Mouse (Mus musculus) ES-E14 (cell line): ENCODE results near the gene Zfp422. TPM values are rescaled to one million over a fixed set of nuclear protein-coding genes. Genes with fewer than 3 reads are reported as not detected.

ENCODE experiments used
- DNase-seq: peaks from one replicate; pipeline ENCODE4 v3.0.0-alpha.2; 2013; ENCODE audit warnings: low read depth, low spot score
- H3K27ac ChIP-seq: 2 replicates; pipeline ENCODE4 v1.5.1; 2012; ENCODE audit warnings: low read depth, mild to moderate bottlenecking, low read length, moderate library complexity, mixed read lengths; ENCODE audit not compliant: poor library complexity, insufficient read depth, severe bottlenecking
- H3K36me3 ChIP-seq: 2 replicates; pipeline ENCODE4 v1.6.1; 2012; ENCODE audit warnings: mild to moderate bottlenecking, low read length, moderate library complexity, mixed read lengths; ENCODE audit not compliant: control insufficient read depth, poor library complexity, insufficient read depth, severe bottlenecking
- H3K4me1 ChIP-seq, 2 experiments: fragments of 150-350 bp in 1 of 2; sonication (generic) in 1 of 2; 2 replicates each; pipeline ENCODE4 v1.6.1; 2012; ENCODE audit warnings: low read length in 2 of 2, mild to moderate bottlenecking in 1 of 2, mixed read lengths in 1 of 2; ENCODE audit not compliant: control insufficient read depth in 2 of 2, insufficient read depth in 2 of 2, poor library complexity in 1 of 2
- H3K4me3 ChIP-seq, 2 experiments: fragments of 150-350 bp in 1 of 2; sonication (generic) in 1 of 2; 2 replicates each; pipeline ENCODE4 v1.5.1; 2012; ENCODE audit warnings: low read length in 2 of 2, low read depth in 1 of 2, mild to moderate bottlenecking in 1 of 2, mixed read lengths in 1 of 2; ENCODE audit not compliant: insufficient read depth in 1 of 2, poor library complexity in 1 of 2, severe bottlenecking in 1 of 2
- H3K9ac ChIP-seq: 2 replicates; pipeline ENCODE4 v1.6.1; 2012; ENCODE audit warnings: low read depth, mild to moderate bottlenecking, low read length, mixed read lengths; ENCODE audit not compliant: poor library complexity, insufficient read depth, severe bottlenecking
- H3K9me3 ChIP-seq: fragments of 150-350 bp; sonication (generic); 2 replicates; pipeline ENCODE4 v1.6.1; 2012; ENCODE audit warnings: low read depth, mild to moderate bottlenecking, low read length; ENCODE audit not compliant: control insufficient read depth, insufficient read depth
- CHD2 ChIP-seq: IDR thresholded peaks from 2 replicates; pipeline ENCODE4 v1.6.1; 2014; ENCODE audit warnings: mild to moderate bottlenecking, low read depth, low read length, inconsistent platforms
- HCFC1 ChIP-seq: IDR thresholded peaks from 2 replicates; pipeline ENCODE4 v1.6.1; 2012; ENCODE audit warnings: low read length, inconsistent platforms, borderline replicate concordance; ENCODE audit not compliant: insufficient read depth
- MAFK ChIP-seq: IDR thresholded peaks from 2 replicates; pipeline ENCODE4 v1.6.1; 2014; ENCODE audit warnings: mild to moderate bottlenecking, low read depth, low read length, inconsistent platforms; ENCODE audit not compliant: insufficient read depth
- ZC3H11A ChIP-seq: IDR thresholded peaks from 2 replicates; pipeline ENCODE4 v1.6.1; 2012; ENCODE audit warnings: low read depth, mild to moderate bottlenecking, inconsistent platforms, low read length, borderline replicate concordance
- ZNF384 ChIP-seq: IDR thresholded peaks from 2 replicates; pipeline ENCODE4 v1.6.1; 2012; ENCODE audit warnings: low read depth, low read length, inconsistent platforms
- in situ Hi-C, 2 experiments: fragments of 600-800 bp; cut with MboI; formaldehyde crosslinking; loops; one replicate each; pipeline ENCODE4 v1.15.1; 2025; ENCODE audit warnings: low sequenced_read_pairs in 2 of 2, inconsistent platforms in 1 of 2; ENCODE audit not compliant: unreplicated experiment in 2 of 2
- total RNA-seq: library from RNA; depleted of rRNA; stranded (reverse); fragments of 300-350 nt; gene quantifications from 2 replicates; pipeline ENCODE4 v1.2.3, GENCODE M21; 2012

Gene Zfp422
- total RNA-seq, 1 experiment = 7.0 TPM

GRCm38 (mm10) chr6:116673471-116674282 lies 44.9 kb upstream of the Zfp422 start, which contains the start of gene Rassf4:
TSS of gene Rassf4 (minus strand) at chr6:116673952.
- TF ChIP-seq ZC3H11A (no peak), CHD2 (no peak), ZNF384 (no peak), HCFC1 (no peak), MAFK (no peak)
- H3K9ac ChIP-seq = 0 out of 2 replicates have a peak within 1 kb of the TSS, but pooled peaks have one; percentile 36
- no peak within 1 kb of the TSS for H3K27ac ChIP-seq
- in situ Hi-C loops = no loop called here
- peak within 1 kb of the TSS; percentile 76 for H3K4me3 ChIP-seq
- peak; percentile 77 for DNase-seq
- H3K4me1 ChIP-seq = peaks cover 0 to 14% of the 10 kb centered on the region in 2 experiments; a peak in 2 of 4 replicates
- H3K36me3 ChIP-seq = no peaks in the 10 kb centered on the region
- H3K9me3 ChIP-seq = no peaks in the 10 kb centered on the region

DNA sequence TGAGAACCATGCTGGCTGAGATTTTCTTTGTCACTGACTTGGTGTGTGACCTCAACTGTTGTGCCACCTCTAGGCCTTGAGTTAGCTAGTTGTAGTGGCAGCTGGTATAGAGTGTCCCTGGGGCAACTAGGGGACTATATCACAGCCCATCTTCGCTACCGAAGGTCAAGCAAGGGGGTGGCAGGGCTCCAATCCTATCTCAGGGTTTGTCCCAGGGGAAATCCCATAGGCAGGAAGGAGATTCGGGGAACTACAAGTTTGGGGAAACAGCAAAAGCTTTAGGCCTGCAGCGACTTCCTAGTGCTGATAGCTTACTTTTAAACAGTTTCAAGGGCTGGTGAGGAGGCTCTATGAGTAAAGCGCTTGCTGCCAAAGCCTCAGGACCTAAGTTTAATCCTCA lies 43.5 kb upstream of the Zfp422 start:
- no peak for DNase-seq
- Histone ChIP-seq H3K4me1 (peaks cover 0 to 14% of the 10 kb centered on the region in 2 experiments; a peak in 2 of 4 replicates), H3K9ac (no peak overlapping the region), H3K4me3 (no peak overlapping the region), H3K9me3 (no peaks in the 10 kb centered on the region), H3K27ac (no peak overlapping the region), H3K36me3 (no peaks in the 10 kb centered on the region)
- in situ Hi-C loops = no loop called here
- TF ChIP-seq CHD2 = no peak
- TF ChIP-seq ZNF384 = no peak
- TF ChIP-seq ZC3H11A = no peak
- no peak for TF ChIP-seq MAFK
- TF ChIP-seq HCFC1 = no peak

DNA sequence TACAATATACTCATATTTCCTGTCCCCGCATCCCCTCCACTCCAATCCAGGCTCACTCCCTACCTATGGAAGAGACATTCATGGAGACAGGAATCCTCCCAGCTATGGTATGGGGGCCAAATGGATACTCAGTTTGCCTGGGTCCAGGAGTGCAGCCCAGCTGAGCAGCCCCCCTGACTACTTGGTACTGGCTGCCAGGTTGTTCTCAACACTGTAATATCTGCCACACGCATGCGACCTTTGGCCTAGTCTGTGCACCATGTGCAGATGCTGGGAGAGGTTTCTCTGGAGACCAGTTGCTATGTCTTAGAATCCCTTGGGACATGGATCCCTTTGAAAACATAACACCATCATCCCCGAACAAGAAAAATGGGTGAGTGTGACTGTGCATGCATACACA lies 43.0 kb upstream of the Zfp422 start:
- Histone ChIP-seq H3K27ac (no peak overlapping the region), H3K4me3 (no peak overlapping the region)
- TF ChIP-seq ZC3H11A = no peak
- no peak for TF ChIP-seq ZNF384
- TF ChIP-seq CHD2 = no peak
- TF ChIP-seq MAFK = no peak
- no peak for TF ChIP-seq HCFC1

DNA sequence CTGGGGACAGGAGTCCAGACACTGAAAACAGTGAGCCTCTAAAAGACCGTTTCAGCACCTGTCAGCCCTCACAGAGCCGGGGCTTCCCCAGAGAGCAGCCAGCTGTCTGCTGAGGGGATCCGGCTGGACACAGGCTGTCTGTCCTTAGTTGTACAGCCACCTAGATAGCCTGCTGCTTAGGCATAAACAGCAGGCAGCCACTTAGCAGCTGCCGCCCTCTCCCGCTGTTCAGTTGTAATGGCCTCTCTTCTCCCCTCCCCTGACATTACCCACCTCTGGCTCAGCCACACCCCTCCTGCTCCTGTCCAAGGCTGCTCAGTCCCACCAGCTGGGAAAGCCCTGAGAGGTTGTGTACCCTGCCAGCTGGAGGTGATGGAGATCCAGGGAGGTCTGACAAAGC lies 42.2 kb upstream of the Zfp422 start:
- no peaks in the 10 kb centered on the region for H3K36me3 ChIP-seq
- H3K4me1 ChIP-seq = peaks cover 0 to 14% of the 10 kb centered on the region in 2 experiments; a peak in 2 of 4 replicates
- H3K27ac ChIP-seq = no peak overlapping the region
- H3K9ac ChIP-seq = no peak overlapping the region
- DNase-seq = peak; percentile 27
- TF ChIP-seq MAFK (no peak), ZC3H11A (no peak), ZNF384 (no peak), CHD2 (no peak), HCFC1 (no peak)
- H3K9me3 ChIP-seq = no peaks in the 10 kb centered on the region
- no peak overlapping the region for H3K4me3 ChIP-seq
- in situ Hi-C loops = no loop called here

More for the DNA sequence above, 43.0 kb upstream of the Zfp422 start:
- DNase-seq = no peak
- Histone ChIP-seq H3K9ac (no peak overlapping the region), H3K9me3 (no peaks in the 10 kb centered on the region), H3K4me1 (peaks cover 0 to 14% of the 10 kb centered on the region in 2 experiments; a peak in 2 of 4 replicates), H3K36me3 (no peaks in the 10 kb centered on the region)
- in situ Hi-C loops = no loop called here
